Mouse (Mus musculus) E14TG2a.4 (cell line): ENCODE measurements around the gene Capn1.

ENCODE experiments used
- CTCF ChIP-seq: conservative IDR thresholded peaks from 2 replicates; pipeline ENCODE4 v1.5.1; 2014; ENCODE audit warnings: low read length
- NANOG ChIP-seq: IDR thresholded peaks from 2 replicates; pipeline ENCODE4 v1.6.1; 2014; ENCODE audit warnings: borderline replicate concordance, low read length, mixed read lengths
- POU5F1 ChIP-seq: IDR thresholded peaks from 2 replicates; pipeline ENCODE4 v1.6.1; 2014; ENCODE audit warnings: low read length, borderline replicate concordance

DNA sequence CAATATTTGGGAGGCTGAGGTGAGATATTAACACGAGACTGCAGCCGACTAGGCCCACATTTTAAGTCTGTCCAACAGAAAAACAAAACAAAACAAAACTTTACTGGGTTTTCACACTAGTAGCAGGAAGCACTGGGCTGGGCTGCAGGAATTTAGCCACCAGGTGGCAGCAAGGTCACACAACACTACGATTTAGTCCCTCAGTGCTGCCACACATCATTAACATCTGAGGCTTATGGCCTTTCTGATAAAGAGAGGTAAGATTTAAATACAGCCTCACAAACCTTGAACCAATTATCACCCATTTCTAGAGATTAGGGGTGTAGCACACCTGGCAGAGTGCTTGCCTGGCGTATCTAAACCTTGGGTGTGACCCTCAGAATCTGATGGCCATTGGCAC, 50.4 kb downstream of the Capn1 start:
- TF ChIP-seq CTCF = peak; percentile 86
- TF ChIP-seq POU5F1 = no peak
- TF ChIP-seq NANOG = no peak
